Mouse (Mus musculus): ENCODE results near the gene Ptgdr2.

- TF ChIP-seq CTCF (IDR thresholded peaks at IDR 0.05), result no peak
- TF ChIP-seq POLR2A (IDR thresholded peaks at IDR 0.05; ENCODE audit: insufficient read depth, low read depth, low read length), result no peak
- TF ChIP-seq EP300 (IDR thresholded peaks at IDR 0.05; ENCODE audit: insufficient read depth, low read depth, low read length), result no peak
Observed at GRCm38 (mm10) chr19:10924220-10924619, 12.7 kb upstream of the Ptgdr2 start.
